In genomic region chr11:19923888-19924756, GRCm38 (mm10) we compare ENCODE assay signal across 8 mouse cellular contexts. TPM values are rescaled to one million over a fixed set of nuclear protein-coding genes. Genes with fewer than 3 reads are reported as not detected.
A peak's percentile ranks its signal among the peaks of the same experiment; 100 is the strongest.
DNase-seq lines count a peak whose midpoint lies in the region; ATAC-seq lines count a peak whose summit lies in the region.

Gene Spred2 (plus strand): TSS chr11:19924375.

- no peaks in the 10 kb centered on the region for H3K27me3 ChIP-seq in embryonic facial prominence, embryonic 12.5 days
- H3K27me3 ChIP-seq in limb, embryonic 13.5 days, result no peaks in the 10 kb centered on the region
- H3K27me3 ChIP-seq in midbrain, embryonic 16.5 days (ENCODE audit: control insufficient read depth, insufficient read depth, low read depth, low read length), result no peaks in the 10 kb centered on the region

- H3K9ac ChIP-seq in embryonic facial prominence, embryonic 12.5 days, result peak within 1 kb of the TSS; percentile 90
- H3K9ac ChIP-seq in limb, embryonic 13.5 days, result peak within 1 kb of the TSS; percentile 90
- H3K9ac ChIP-seq in midbrain, embryonic 16.5 days (ENCODE audit: low read depth, low read length), result peak within 1 kb of the TSS; percentile 96

- DNase-seq in 3134 (ENCODE audit: extremely low read depth, insufficient read length, low spot score), result peak; percentile 89
- peak; percentile 83 for DNase-seq in adrenal gland, postnatal 25 days
- DNase-seq in heart, adult 11 months, result peak; percentile 99
- DNase-seq in kidney, adult 18-20 months, result peak; percentile 91
- DNase-seq in spleen, postnatal 10 days (ENCODE audit: low spot score in 2 of 2), result peak; percentile 62 to 82

- peak within 1 kb of the TSS; percentile 95 for H3K27ac ChIP-seq in embryonic facial prominence, embryonic 12.5 days
- H3K27ac ChIP-seq in limb, embryonic 13.5 days, result peak within 1 kb of the TSS; percentile 94
- H3K27ac ChIP-seq in midbrain, embryonic 16.5 days (ENCODE audit: low read length), result peak within 1 kb of the TSS; percentile 96

- peak within 1 kb of the TSS; percentile 83 for H3K4me3 ChIP-seq in embryonic facial prominence, embryonic 12.5 days
- H3K4me3 ChIP-seq in limb, embryonic 13.5 days, result peak within 1 kb of the TSS; percentile 94
- peak within 1 kb of the TSS; percentile 93 for H3K4me3 ChIP-seq in midbrain, embryonic 16.5 days (ENCODE audit: low read depth, low read length)

- peak; percentile 53 for ATAC-seq in embryonic facial prominence, embryonic 12.5 days (ENCODE audit: insufficient number of reproducible peaks, insufficient read depth, low FRiP score, low TSS enrichment)
- peak; percentile 75 for ATAC-seq in limb, embryonic 13.5 days (ENCODE audit: low FRiP score, low read depth)
- peak; percentile 60 for ATAC-seq in midbrain, embryonic 16.5 days

- H3K4me1 ChIP-seq in embryonic facial prominence, embryonic 12.5 days, result peaks cover 21% of the 10 kb centered on the region
- H3K4me1 ChIP-seq in limb, embryonic 13.5 days, result peaks cover 22% of the 10 kb centered on the region
- peaks cover 15% of the 10 kb centered on the region for H3K4me1 ChIP-seq in midbrain, embryonic 16.5 days (ENCODE audit: control insufficient read depth, insufficient read depth, low read length)

- H3K36me3 ChIP-seq in embryonic facial prominence, embryonic 12.5 days, result no peaks in the 10 kb centered on the region
- no peaks in the 10 kb centered on the region for H3K36me3 ChIP-seq in limb, embryonic 13.5 days
- no peaks in the 10 kb centered on the region for H3K36me3 ChIP-seq in midbrain, embryonic 16.5 days (ENCODE audit: control insufficient read depth, insufficient read depth, low read length)

- H3K4me2 ChIP-seq in embryonic facial prominence, embryonic 12.5 days (replicated peaks), result peak within 1 kb of the TSS; percentile 63
- peak within 1 kb of the TSS; percentile 76 for H3K4me2 ChIP-seq in limb, embryonic 13.5 days (replicated peaks)
- H3K4me2 ChIP-seq in midbrain, embryonic 16.5 days (ENCODE audit: low read length), result peak within 1 kb of the TSS; percentile 76

- H3K9me3 ChIP-seq in embryonic facial prominence, embryonic 12.5 days, result no peaks in the 10 kb centered on the region
- H3K9me3 ChIP-seq in limb, embryonic 13.5 days, result no peaks in the 10 kb centered on the region
- no peaks in the 10 kb centered on the region for H3K9me3 ChIP-seq in midbrain, embryonic 16.5 days (replicated peaks; ENCODE audit: control insufficient read depth, low read length, poor library complexity, severe bottlenecking)

- under 1% methylated on average over 57 of the region's 57 CpGs for WGBS in embryonic facial prominence, embryonic 12.5 days
- under 1% methylated on average over 55 of the region's 57 CpGs for WGBS in limb, embryonic 13.5 days
- WGBS in midbrain, embryonic 16.5 days, result under 1% methylated on average over 50 of the region's 57 CpGs

RNA-seq across cellular contexts. Expression of gene Spred2, which starts in this region (rescaled TPM):
- total RNA-seq in adrenal gland, postnatal 25 days (2021), result 30.1 and 34.5 TPM in 2 replicates
- 7.9 and 10.0 TPM in 2 replicates for polyA plus RNA-seq in embryonic facial prominence, embryonic 12.5 days (2016; fragmentation: Nextera tagmentation; extraction: Ambion mirVana)
- polyA plus RNA-seq in limb, embryonic 13.5 days (2015; fragmentation: Nextera tagmentation; extraction: Ambion mirVana), result 8.5 and 9.2 TPM in 2 replicates
- polyA plus RNA-seq in midbrain, embryonic 16.5 days (2015; fragmentation: Nextera tagmentation; extraction: Ambion mirVana), result 4.8 and 6.1 TPM in 2 replicates

Comparison
In these comparisons a context has a peak if more than half of its experiments do, and no peak if none do; other contexts are left out.
1. Peak in every context shown above with its lines: DNase-seq, ATAC-seq, H3K4me3 ChIP-seq and H3K27ac ChIP-seq.